Mouse (Mus musculus) adrenal gland, adult 18-20 months (tissue): Measurements from ENCODE around the gene Ltbp4. TPM values are rescaled to one million over a fixed set of nuclear protein-coding genes. Genes with fewer than 3 reads are reported as not detected.

Source experiments
- DNase-seq, 2 experiments: peaks; one replicate each; pipeline ENCODE4 v3.0.0; 2021 to 2022; ENCODE audit warnings: low spot score in 2 of 2
- total RNA-seq, 2 experiments: library from RNA; stranded (reverse); gene quantifications; 1 replicate in 1 of 2; 2 replicates in 1 of 2; pipeline ENCODE4 v1.2.3; 2021

The Ltbp4 gene
- total RNA-seq, 2 experiments from 2014 or later, result 88.5 to 90.6 TPM

DNA sequence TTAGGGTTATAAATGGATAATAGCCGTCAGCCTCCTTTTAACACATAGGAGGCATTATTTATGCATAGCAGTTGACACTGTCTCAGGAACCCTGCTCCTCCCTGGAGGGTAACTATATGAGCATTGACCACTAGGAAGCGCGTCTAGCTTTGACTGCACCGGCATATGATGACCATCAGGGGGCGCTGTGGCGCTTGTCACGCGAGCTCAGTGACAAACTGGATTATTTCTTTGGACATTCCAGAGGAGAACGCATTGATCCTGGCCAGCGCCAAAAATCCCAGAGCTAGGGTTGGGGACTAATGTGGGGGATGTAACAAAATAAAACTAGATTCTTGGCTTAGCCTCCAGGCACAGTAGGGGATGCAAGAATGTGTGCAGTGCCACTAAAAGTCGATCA is 35.3 kb downstream of the Ltbp4 start:
- DNase-seq, result peak; percentile 76 to 80

DNA sequence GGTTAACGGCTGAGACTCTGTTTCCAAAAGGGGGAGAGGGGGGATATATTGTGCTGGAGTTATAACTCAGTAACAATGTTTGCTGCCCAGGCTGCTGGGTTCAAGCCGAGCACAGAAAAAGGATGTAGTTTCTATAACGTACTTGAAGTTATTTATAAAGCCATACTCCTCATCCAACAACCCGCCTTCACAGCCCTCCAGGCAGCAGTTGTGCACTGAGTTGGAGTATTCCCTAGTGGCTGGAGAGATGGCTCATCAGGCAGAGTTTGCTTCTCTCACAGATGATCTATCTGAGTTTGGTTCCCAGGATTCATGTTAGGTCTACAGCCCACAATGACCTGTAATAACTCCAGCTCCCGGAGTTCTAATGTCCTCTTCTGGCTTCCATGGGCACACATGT is 36.7 kb downstream of the Ltbp4 start:
- DNase-seq, result no peak

DNA sequence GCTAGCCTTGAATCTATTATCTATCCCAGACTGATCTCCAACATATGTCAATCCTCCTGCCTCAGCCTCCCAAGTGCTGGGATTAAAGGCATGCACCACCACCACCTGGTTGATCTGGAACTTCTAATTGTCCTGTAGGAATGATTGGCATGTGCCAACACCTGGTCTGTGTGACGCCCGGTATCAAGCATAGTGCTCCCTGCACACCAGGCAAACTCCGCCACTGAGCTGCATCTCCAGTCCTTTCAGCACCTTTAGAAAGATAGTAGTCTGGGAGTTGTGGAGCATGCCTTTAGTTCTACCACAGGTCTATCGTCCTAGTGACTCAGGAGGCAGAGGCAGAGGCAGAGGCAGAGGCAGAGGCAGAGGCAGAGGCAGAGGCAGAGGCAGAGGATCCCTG is 37.1 kb downstream of the Ltbp4 start:
- DNase-seq, result no peak

DNA sequence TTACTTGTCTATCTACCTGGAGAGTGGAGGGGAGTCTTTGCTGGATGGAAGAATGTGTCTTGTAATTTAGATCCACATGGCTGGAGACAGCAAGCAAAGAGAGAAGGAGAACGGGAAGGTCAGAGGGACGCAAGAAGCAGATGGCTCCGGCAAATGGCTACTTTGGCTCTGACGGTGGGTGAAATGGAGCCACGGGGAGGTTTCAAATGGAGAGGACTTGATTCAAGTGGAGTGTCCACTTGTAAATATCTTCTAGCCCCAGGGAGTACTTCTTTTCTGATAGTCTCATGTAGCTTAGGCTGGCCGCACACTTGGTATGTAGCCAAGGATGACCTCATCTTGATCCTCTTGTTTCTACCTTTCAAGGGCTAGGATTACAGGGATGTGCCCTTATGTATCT is 38.7 kb downstream of the Ltbp4 start:
- DNase-seq, result no peak

DNA sequence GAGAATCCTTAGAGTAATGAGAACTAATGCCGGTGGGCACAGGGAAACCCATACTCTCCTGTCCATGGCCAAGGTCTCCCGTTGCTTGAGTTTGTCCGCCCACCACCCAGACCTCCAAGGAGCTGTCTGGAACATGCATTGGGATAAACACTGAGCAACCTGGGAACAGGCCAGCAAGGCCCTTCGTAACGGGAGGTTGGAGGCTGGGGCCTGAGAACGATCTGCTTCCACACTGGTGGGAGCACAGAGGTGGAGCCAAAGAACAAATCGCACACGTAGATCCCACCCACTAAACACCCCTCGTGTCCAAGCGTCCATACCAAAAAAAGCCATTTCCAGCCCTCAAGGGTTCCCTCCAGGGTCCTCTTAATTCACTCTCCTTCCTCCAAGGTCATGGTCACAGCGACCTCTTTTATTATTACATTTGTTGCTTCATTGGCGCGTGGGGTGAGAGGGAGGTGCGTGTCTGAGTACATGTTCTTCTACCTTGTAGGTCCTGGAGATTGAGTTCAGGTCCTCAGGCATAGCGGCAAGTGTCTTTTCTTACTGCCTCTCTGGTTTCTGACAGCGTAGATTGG is 39.4 kb downstream of the Ltbp4 start:
- DNase-seq, result no peak

DNA sequence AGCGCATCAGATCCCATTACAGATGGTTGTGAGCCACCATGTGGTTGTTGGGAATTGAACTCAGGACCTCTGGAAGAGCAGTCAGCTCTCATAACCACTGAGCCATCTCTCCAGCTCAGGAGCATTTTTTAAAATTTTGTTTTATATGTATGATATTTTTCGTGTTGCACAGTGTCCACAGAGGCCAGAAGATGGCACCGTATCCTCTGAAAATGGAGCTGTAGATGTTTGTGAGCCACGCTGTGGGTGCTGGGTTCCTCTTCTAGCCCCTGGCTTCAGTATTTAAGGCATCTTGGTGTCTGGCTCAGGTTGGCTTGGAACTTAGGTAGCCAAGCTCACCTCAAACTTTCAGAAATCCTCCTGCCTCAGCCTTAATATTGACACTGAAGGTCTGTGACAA is 41.0 kb downstream of the Ltbp4 start:
- DNase-seq, result no peak

DNA sequence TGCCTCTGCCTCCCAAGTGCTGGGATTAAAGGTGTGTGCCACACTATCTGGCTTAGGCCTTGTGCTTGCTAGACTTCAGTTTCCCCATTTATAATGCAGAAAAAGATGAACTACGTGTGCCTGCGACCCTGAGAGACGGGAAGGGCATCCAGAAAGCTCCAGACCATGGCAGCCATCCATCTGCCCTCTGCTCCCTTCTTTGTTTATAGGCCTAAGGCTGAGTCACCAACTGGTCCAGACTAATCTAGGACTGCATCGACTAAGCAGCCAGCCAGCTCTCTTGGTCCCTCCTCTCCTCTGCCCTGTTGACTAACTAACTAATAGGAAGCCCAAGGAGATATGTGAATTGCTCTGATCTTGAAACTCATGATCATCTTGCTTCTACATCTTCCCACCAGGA is 41.5 kb downstream of the Ltbp4 start:
- no peak for DNase-seq

DNA sequence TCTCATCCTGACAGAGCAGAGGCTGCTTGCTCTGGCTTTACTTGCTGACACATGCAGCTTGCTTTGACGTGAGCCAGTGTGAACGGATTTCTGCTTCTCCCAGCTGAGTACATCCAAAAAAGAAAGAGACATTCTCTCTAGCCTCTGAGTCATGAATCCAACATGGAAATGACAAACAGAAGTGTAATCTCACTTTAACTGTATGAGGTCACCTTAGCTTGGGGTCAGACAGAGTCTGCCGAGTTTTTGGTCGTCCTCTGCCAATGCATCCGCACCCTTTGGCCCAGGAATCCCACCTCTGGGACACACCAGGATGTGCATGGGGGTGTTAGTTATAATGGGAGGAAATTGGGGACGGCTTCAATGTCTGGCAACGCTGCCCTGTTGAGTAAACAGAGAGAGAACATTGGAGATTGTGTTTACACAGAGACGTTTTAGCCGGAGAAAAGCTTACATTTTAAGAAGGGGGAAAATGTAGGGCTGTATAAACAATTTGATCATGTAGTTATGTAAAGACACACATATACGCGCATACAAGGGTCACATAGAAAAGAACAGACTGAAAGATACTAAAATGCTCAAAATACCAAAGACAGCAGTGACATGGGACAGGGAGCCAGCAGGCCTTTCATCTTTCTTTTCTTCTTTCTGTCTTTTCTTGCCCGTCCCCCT is 45.6 kb downstream of the Ltbp4 start:
- no peak for DNase-seq

DNA sequence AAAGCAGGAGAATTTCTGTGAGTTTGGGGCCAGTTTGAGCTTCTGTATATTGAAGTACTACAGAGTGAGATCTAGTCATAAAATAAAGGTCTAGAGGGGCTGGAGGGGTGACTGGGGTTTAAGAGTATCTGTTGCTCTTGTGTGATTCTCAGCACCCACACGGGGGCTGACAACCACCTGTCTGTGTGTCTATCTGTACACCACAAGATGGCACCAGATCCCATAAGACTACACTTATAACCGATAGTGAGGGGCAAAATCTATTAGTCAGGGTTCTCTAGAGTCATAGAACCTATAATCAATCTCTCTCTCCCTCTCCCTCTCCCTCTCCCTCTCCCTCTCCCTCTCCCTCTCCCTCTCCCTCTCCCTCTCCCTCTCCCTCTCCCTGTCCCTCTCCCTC is 46.9 kb downstream of the Ltbp4 start:
- DNase-seq, result no peak

DNA sequence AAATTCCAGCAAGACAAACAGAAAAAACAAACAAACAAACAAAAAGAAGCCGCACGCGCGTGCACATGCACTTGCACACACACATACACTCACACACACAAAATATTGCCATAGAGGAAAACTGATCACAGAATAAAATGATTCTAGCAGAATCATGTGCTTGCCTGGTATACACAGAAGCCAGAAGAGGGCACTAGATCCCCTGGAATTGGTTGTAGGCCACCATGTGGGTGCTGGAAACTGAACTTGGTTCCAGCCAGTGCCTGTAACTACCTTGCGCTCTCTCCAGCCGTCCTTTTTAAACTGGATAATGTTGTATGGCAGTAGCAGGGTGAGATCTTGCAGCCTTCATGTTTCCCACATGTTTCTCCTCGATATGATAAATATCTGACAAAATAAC is 48.8 kb downstream of the Ltbp4 start:
- DNase-seq, result no peak

DNA sequence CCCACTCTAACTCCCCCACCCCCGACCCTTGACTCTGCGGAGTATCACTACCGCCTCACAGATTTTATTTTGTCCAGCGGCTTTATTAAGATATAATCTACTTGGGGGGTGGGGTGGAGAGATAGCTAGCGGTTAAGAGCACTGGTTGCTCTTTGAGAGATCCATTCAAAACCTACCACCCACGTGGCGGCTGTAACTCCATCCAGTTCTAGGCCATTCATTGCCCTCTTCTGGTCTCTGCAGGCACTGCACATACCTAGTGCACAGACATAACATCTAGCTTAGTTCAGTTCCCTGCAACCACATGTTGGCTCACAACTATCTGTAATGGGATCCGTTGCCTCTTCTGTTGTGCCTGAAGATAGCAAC is 51.8 kb downstream of the Ltbp4 start:
- DNase-seq, result peak; percentile 23 to 42

DNA sequence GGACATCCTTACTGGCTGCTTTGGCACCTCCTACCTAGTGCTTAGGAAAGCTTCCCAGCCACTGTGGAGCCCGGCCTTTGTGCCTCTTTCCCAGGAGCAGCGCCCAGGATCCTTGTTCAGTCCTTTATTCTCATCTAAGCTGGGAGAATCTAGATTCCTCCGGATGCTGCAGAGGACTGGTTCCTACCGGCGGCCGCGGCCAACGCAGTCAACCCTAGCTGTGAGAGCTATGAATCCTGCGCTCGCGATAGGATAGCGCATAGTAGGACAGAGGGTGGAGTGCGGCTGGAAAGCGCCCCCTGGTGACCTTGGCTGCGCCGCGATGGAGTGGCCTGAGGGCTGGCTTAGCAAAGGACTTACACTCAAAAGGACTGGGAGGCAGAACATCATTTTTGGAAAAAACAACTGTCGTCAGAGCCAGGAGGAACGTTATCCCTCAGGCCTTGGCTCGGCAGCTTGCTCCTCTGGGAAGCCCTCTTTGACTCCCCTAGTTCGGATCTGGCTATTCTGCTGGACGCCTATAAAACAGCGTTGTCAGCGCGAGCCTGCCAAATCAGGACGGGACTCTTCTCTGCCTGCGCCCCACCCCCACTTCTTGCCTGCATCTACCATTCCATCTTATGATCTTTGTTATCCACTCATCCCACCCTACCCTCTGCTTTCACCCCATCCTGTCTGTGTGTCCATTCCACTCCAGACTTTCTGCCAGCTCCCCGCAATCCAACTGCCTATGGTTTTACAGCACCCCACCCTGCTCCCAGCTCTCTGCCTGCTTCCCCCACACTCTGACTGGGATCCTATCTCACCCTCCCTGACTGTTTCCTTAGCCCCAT is 52.4 kb downstream of the Ltbp4 start:
- DNase-seq, result peak in 1 of 2 experiments; percentile 52

DNA sequence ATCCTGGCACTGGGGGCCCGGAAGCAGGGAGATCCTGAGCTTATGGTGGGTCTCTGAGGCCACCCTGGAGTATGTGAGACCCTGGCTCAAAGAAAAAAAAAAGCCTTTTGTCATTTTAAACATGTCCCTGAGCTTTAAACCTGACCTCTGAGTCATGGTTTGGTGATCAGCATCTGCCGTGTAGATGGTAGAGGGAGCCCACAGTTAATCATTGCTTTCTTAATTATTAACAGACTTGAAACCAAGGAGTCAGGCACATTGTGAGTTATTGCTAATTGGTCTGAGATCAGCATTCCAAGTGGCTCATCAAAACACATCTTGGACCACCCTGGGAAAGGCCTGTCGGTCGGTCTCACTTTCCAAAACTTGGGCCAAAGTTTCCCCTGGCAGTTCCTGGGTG is 55.3 kb downstream of the Ltbp4 start:
- DNase-seq, result no peak

DNA sequence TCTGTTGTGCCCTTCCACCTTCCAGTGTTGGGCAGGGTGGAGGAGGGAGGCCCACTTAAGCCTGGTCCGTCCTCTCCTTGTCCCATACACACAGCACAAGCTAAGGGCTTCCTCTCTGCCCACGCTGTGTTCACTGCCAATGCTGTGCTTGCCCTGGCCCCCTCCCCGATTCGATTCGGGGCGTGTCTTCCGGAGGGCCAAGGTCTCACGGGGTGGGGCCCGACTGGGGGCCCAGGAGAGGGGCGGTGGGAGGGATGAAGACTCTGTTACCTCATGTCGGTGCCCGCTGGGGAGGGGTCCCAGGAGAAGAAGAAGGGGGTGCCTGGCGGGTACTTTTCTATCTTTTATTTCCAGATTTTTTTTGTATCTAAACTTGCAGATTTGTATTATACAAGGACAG is 55.8 kb downstream of the Ltbp4 start:
- no peak for DNase-seq

DNA sequence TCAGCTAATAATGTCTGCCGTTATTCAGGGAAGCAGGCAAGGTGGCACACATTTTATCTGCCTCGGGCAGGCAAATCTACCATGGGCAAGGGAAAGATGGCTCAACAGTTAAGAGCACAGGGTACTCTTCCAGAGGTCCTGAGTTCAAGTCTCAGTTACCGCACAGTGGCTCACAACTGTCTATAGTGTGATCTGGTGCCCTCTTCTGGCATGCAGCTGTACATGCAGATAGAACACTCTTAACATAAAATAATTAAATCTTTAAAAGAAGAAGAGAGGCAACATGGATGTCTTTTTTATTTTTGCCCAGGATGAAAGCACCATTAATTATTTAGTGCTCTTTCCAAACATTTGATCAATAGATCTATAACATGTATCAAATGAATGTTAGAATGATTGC is 60.3 kb downstream of the Ltbp4 start:
- DNase-seq, result no peak

DNA sequence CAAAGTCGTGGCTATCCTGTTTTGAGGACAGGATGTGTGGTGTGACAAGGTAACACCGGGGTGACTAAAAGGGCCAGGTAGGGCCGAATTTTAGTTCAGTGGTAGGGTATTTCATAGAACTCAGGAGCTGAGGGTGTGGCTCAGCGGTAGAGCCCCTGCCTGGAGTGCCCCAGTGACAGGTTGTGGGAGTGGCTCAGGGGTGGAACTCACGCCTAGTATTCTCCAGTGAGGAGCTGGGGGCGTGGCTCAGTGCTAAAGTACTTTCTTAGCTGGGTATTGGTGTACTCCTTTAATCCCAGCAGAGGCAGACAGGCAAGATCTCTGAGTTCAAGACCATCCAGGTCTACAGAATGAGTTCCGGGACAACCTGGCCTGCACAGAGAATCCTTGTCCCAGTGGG is 61.5 kb downstream of the Ltbp4 start:
- DNase-seq, result no peak

DNA sequence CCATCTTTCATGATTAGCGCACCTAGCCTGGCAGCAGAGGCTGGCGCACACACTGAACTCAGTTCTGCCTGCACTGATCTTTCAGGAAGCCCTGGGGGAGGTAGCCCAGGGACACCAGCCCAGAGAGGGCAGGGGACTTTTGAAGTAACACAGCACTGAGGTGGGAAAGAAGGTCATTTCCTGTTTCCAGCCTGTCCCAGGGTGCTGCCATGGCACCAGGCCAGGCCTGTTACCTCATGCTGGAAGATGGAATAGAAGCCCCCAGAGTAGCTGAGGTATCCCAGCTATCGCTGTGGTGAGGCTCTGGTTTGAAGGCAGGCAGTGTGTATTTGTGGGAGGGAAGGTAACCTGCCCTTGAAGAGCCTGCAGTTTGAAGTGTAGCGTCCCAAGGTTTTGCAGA is 62.6 kb downstream of the Ltbp4 start:
- DNase-seq, result no peak

DNA sequence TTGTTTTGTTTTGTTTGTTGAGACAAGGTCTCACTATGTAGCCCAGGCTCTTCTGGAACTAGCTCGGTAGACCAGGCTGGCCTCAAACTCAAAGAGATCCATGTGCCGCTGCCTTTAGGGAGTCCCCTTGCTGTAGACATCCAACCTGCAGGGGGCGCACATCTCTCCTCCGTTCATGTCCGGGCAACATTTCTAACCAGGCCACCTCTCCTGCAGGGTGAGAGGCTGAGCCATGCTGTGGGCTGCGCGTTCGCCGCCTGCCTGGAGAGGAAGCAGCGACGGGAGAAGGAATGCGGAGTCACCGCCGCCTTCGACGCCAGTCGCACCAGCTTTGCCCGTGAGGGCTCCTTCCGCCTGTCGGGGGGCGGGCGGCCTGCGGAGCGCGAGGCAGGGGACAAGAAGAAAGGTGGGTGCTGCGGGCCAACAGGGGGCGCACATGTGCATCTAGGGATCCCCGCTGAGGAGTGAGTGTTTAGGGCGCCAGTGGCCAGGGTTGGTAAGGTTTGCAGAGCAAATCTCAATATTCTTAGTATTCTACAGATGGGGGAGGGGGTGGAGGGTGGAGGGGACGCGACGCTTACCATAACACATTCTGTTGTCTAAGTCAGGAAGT is 63.6 kb downstream of the Ltbp4 start:
- DNase-seq, result no peak

DNA sequence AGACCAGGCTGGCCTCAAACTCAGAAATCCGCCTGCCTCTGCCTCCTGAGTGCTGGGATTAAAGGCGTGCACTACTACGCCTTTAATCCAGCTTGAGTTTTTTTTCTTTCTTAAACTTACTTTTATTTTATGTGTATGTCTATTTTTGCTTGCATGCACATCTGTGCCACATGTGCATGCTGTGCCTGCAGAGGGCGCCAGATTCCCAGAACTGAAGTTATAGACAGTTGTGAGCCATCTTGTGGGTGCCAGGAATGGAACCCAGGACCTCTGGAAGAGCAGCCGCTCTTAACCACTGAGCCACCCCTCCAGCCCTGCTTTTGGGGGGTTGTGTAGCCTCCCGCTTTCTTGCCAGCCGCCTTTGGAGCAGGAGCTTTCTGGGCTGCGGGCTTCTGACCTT is 66.1 kb downstream of the Ltbp4 start:
- DNase-seq, result no peak

DNA sequence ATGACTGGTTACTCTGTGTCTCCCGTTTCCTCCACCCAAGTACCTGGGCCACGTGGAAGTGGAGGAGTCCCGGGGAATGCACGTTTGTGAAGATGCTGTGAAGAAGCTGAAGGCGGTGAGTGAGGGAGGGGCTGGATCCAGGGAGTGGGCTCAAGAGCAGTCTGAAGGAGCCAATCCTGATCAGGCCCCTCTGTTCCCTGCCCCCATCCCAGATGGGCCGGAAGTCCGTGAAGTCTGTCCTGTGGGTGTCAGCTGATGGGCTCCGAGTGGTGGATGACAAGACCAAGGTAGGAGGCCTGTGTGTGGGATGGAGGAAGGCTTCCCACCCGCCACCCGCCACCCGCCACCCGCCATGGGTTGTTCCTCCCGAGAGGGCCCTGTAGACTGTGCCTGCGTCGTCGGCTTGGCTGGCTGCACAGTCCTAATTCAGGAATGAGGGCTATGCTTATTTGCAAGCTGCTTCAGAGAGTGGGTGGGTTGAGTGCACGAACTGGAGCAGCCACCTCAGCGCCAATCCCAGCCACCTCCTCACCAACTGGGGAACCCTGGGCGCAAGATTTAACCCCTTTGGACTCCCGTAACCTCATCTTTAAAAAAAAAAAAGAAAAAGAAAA is 70.9 kb downstream of the Ltbp4 start:
- no peak for DNase-seq

DNA sequence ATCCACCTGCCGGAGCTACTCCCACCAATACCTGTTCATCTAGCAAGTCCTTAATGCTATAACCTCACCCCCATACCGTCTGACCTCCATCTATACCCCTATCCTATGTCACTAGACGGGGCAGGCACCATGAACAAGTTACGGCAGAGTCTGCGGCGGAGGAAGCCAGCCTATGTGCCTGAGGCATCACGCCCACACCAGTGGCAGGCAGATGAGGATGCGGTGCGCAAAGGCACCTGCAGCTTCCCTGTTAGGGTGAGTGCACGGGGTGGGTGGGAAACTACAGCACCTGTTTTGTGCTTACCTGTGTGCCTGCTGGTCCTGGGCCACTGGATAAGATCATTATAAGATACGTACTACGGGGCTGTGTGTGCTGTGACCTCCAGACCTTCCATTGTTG is 72.7 kb downstream of the Ltbp4 start:
- no peak for DNase-seq

DNA sequence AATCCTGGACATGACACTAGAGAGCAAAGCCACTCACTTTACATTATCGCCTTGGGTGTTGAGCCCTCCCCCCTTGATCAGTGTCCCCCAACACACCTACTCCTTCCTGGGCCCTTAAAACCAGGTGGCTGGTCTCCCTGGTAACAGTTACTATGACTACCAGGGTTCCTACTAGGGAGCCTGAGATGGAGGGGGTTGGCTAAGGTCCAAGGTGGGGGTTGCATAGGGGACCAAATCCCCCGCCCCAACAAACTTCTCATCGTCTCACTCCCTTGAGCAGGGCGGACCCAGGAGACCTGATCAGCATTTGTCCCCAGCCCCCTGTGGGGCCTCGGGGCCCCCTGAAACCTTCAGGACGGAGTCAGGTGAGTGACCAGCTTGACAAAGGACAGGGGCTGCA is 75.6 kb downstream of the Ltbp4 start:
- DNase-seq, result no peak
